Comparison of ENCODE assay signal across 31 mouse cellular contexts in genomic region chr1:58689426-58689825, GRCm38 (mm10). TPM values are rescaled to one million over a fixed set of nuclear protein-coding genes. Genes with fewer than 3 reads are reported as not detected.
"Had no signal": no experiment of that assay in that cellular context is flagged by ENCODE, and none has a peak within 500 bp of the region (broad histone marks: within the 10 kb centered on the region; RNA-seq: fewer than 3 reads in every experiment).

No protein-coding gene starts in this region.

- H3K36me3 ChIP-seq: heart, embryonic 13.5 days; heart, embryonic 15.5 days; hindbrain, embryonic 13.5 days; hindbrain, embryonic 15.5 days; kidney, embryonic 15.5 days; limb, embryonic 12.5 days; liver, embryonic 13.5 days; liver, embryonic 15.5 days had no signal

- H3K9ac ChIP-seq: heart, embryonic 13.5 days; heart, embryonic 15.5 days; hindbrain, embryonic 13.5 days; hindbrain, embryonic 15.5 days; kidney, embryonic 15.5 days; limb, embryonic 12.5 days; liver, embryonic 13.5 days; liver, embryonic 15.5 days; liver, postnatal 0 days had no signal

- H3K4me1 ChIP-seq: heart, embryonic 13.5 days; heart, embryonic 15.5 days; hindbrain, embryonic 13.5 days; hindbrain, embryonic 15.5 days; kidney, embryonic 15.5 days; limb, embryonic 12.5 days; liver, embryonic 13.5 days; liver, embryonic 15.5 days had no signal

- H3K27ac ChIP-seq: heart, adult 2 months; heart, embryonic 13.5 days; heart, embryonic 15.5 days; hindbrain, embryonic 13.5 days; hindbrain, embryonic 15.5 days; hindbrain, postnatal 0 days; kidney, embryonic 15.5 days; kidney, postnatal 0 days; layer of hippocampus, adult 2 months; left cerebral cortex, adult 2 months; limb, embryonic 12.5 days; liver, embryonic 13.5 days; liver, embryonic 15.5 days had no signal

- H3K9me3 ChIP-seq: heart, embryonic 15.5 days; hindbrain, embryonic 13.5 days; hindbrain, embryonic 15.5 days; kidney, embryonic 15.5 days; limb, embryonic 12.5 days; liver, embryonic 13.5 days; liver, embryonic 15.5 days had no signal

- DNase-seq: gastrocnemius, postnatal 14 days; gastrocnemius, postnatal 36 days; heart, adult 11 months; heart, adult 2 months; heart, postnatal 14 days; heart, postnatal 36 days; kidney, adult 11 months; kidney, adult 2 months; kidney, adult 9 months; kidney, postnatal 14 days; kidney, postnatal 36 days; left cerebral cortex, postnatal 4 days; liver; liver, embryonic 13.5 days; liver, postnatal 0 days had no signal

- H3K4me3 ChIP-seq: heart, adult 2 months; heart, embryonic 13.5 days; heart, embryonic 15.5 days; hindbrain, embryonic 13.5 days; hindbrain, embryonic 15.5 days; kidney, embryonic 15.5 days; layer of hippocampus, adult 2 months; left cerebral cortex, adult 2 months; limb, embryonic 12.5 days; liver, embryonic 13.5 days; liver, embryonic 15.5 days had no signal

RNA-seq across cellular contexts. Expression of gene Als2cr12, which starts 6.4 kb away (rescaled TPM):
- total RNA-seq: gastrocnemius, adult 18-20 months; gastrocnemius, adult 8-10 months; gastrocnemius, postnatal 14 days; gastrocnemius, postnatal 36 days; heart, adult 2 months; heart, postnatal 14 days; heart, postnatal 36 days; hematopoietic stem cell, adult 5-6 weeks; hindbrain, postnatal 0 days; layer of hippocampus, adult 2 months; layer of hippocampus, postnatal 25 days; left cerebral cortex, adult 2 months; left cerebral cortex, postnatal 25 days; left cerebral cortex, postnatal 4 days had no signal
